7 mouse cellular contexts compared by ENCODE assay signal in genomic region chr16:37684634-37685441, GRCm38 (mm10). TPM values are rescaled to one million over a fixed set of nuclear protein-coding genes. Genes with fewer than 3 reads are reported as not detected.
DNase-seq lines count a peak whose midpoint lies in the region; ATAC-seq lines count a peak whose summit lies in the region.

No protein-coding gene starts in this region.

- no peaks in the 10 kb centered on the region for H3K9me3 ChIP-seq in intestine, embryonic 16.5 days (ENCODE audit: control insufficient read depth, low read length)
- no peaks in the 10 kb centered on the region for H3K9me3 ChIP-seq in limb, embryonic 10.5 days (replicated peaks)
- H3K9me3 ChIP-seq in midbrain, embryonic 13.5 days, result no peaks in the 10 kb centered on the region

- ATAC-seq in intestine, embryonic 16.5 days, result peak; percentile 69
- ATAC-seq in midbrain, embryonic 13.5 days, result peak; percentile 57

- 2% methylated on average over 25 of the region's 25 CpGs for WGBS in intestine, embryonic 16.5 days
- 5% methylated on average over 25 of the region's 25 CpGs for WGBS in limb, embryonic 10.5 days
- WGBS in midbrain, embryonic 13.5 days, result 2% methylated on average over 25 of the region's 25 CpGs

- peak overlapping the region; percentile 71 for H3K9ac ChIP-seq in intestine, embryonic 16.5 days (ENCODE audit: low read depth, low read length)
- peak overlapping the region; percentile 65 for H3K9ac ChIP-seq in midbrain, embryonic 13.5 days (replicated peaks)

- H3K4me3 ChIP-seq in intestine, embryonic 16.5 days (ENCODE audit: low read length), result peak overlapping the region; percentile 46
- H3K4me3 ChIP-seq in limb, embryonic 10.5 days, result peak overlapping the region; percentile 54
- peak overlapping the region; percentile 40 for H3K4me3 ChIP-seq in midbrain, embryonic 13.5 days (replicated peaks)

- no peaks in the 10 kb centered on the region for H3K36me3 ChIP-seq in intestine, embryonic 16.5 days (ENCODE audit: control insufficient read depth, insufficient read depth, low read length)
- H3K36me3 ChIP-seq in limb, embryonic 10.5 days, result no peaks in the 10 kb centered on the region
- no peaks in the 10 kb centered on the region for H3K36me3 ChIP-seq in midbrain, embryonic 13.5 days

- peak overlapping the region; percentile 61 for H3K4me2 ChIP-seq in intestine, embryonic 16.5 days (ENCODE audit: low read depth, low read length)
- peak overlapping the region; percentile 59 for H3K4me2 ChIP-seq in midbrain, embryonic 13.5 days (replicated peaks)

- no peaks in the 10 kb centered on the region for H3K27me3 ChIP-seq in intestine, embryonic 16.5 days (replicated peaks; ENCODE audit: control insufficient read depth, insufficient read depth, low read length)
- no peaks in the 10 kb centered on the region for H3K27me3 ChIP-seq in limb, embryonic 10.5 days (ENCODE audit: low read depth, poor library complexity, severe bottlenecking)
- H3K27me3 ChIP-seq in midbrain, embryonic 13.5 days, result no peaks in the 10 kb centered on the region

- H3K4me1 ChIP-seq in intestine, embryonic 16.5 days (ENCODE audit: control insufficient read depth, insufficient read depth, low read length), result peaks cover 14% of the 10 kb centered on the region; the same call in 1 of the 2 replicates
- H3K4me1 ChIP-seq in limb, embryonic 10.5 days, result peaks cover 44% of the 10 kb centered on the region
- peaks cover 50% of the 10 kb centered on the region for H3K4me1 ChIP-seq in midbrain, embryonic 13.5 days (replicated peaks)

- peak; percentile 89 for DNase-seq in adrenal gland, postnatal 10 days
- peak; percentile 78 for DNase-seq in embryo, embryonic 11.5 days (ENCODE audit: low read depth, low spot score)
- DNase-seq in gastrocnemius, postnatal 4 days (ENCODE audit: low spot score in 2 of 2), result peak; percentile 70 to 90
- DNase-seq in limb, embryonic 10.5 days (ENCODE audit: low spot score), result peak; percentile 85
- DNase-seq in spleen, adult 18-20 months, result peak; percentile 49 to 74

- peak overlapping the region; percentile 69 for H3K27ac ChIP-seq in intestine, embryonic 16.5 days (ENCODE audit: low read length)
- H3K27ac ChIP-seq in limb, embryonic 10.5 days, result peak overlapping the region; percentile 95
- H3K27ac ChIP-seq in midbrain, embryonic 13.5 days, result peak overlapping the region; percentile 90

RNA-seq across cellular contexts. Expression of gene Ndufb4, which starts 30.6 kb away (rescaled TPM):
- 100 to 1,000 TPM; 154 TPM for total RNA-seq in adrenal gland, postnatal 10 days (2021)
- total RNA-seq in gastrocnemius, postnatal 4 days (2021), result 100 to 1,000 TPM; 107 to 122 TPM
- 58.1 and 60.9 TPM in 2 replicates for polyA plus RNA-seq in intestine, embryonic 16.5 days (2015; fragmentation: Nextera tagmentation; extraction: Ambion mirVana)
- polyA plus RNA-seq in limb, embryonic 10.5 days (2016; fragmentation: Nextera tagmentation; extraction: Ambion mirVana), result 40.4 and 46.7 TPM in 2 replicates
- polyA plus RNA-seq in midbrain, embryonic 13.5 days (2015; fragmentation: Nextera tagmentation; extraction: Ambion mirVana), result 58.4 and 58.8 TPM in 2 replicates

Comparison
In these comparisons a context has a peak if more than half of its experiments do, and no peak if none do; other contexts are left out.
1. Peak in every context shown above with its lines: DNase-seq, ATAC-seq, H3K4me3 ChIP-seq and H3K27ac ChIP-seq.